Mouse (Mus musculus): ENCODE data around the gene Tigd2. TPM values are rescaled to one million over a fixed set of nuclear protein-coding genes. Genes with fewer than 3 reads are reported as not detected.

Tigd2 gene
- polyA plus RNA-seq, 1 experiment from 2014 or later = 12.0 TPM

DNA sequence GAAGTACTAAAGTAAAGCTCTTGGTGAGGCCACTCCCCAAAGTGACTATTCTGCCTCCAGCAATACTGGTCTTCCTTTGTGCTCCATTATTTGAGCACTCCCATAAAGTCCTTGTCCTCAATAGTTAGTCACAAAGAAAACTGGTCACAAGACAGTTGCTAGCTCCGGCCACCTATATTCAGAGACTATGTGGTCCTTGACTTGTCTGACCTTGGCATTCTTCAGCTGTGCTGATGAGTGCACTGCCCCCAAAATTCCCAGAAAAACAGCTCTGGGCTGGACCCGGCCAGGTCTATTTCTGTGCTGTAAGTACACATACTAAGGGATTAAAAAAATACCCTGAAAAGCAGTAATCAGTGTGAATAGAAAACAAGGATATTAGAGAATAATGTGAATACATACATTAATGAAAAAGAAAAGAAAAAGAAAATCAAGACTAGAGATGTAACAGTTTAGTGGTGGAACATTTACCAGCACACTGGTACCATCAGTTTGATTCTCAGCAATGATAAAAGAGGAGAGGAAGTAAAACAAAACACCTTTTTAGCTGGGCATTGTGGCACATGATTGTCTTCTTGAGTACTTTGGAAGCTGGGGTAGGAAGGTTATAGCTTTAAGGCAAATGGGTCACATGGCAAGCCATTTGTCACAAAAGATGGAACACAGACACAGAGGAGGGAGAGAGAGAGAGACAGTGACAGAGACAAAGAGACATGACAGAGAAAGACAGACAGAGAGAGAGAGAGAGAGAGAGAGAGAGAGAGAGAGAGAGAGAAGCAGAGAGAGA is 12.6 kb upstream of the Tigd2 start:
- Histone ChIP-seq H3K36me3 (no peaks in the 10 kb centered on the region), H3K27me3 (replicated peaks) (no peaks in the 10 kb centered on the region), H3K9me3 (no peaks in the 10 kb centered on the region), H3K4me3 (replicated peaks) (no peak overlapping the region), H3K4me1 (no peaks in the 10 kb centered on the region), H3K9ac (no peak overlapping the region), H3K27ac (no peak overlapping the region), H3K4me2 (no peak overlapping the region)
- WGBS = 53% methylated on average over 2 of the region's 2 CpGs
- no peak for ATAC-seq (ENCODE audit: insufficient read depth, low FRiP score, low read depth)

DNA sequence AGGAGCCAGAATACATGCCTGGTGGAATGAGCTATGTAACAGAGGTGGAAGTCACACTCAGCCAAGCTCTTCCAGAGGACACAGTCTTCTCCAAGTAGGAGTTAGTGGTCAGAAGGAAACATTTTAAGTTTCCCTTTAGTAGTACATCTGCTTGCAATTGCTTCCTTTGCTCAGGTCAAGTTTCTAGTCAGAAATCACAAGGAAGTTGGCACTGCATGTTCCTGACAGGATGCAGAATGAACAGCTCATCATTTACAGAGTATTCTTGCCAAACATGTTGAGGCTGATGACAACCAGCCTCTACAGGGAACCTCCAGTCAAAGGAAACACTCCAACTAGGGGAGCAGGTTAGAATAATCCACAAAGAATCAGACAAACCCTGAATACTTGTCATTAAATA is 11.9 kb upstream of the Tigd2 start:
- Histone ChIP-seq H3K4me3 (replicated peaks) (no peak overlapping the region), H3K27me3 (replicated peaks) (no peaks in the 10 kb centered on the region), H3K4me1 (no peaks in the 10 kb centered on the region), H3K4me2 (no peak overlapping the region), H3K27ac (no peak overlapping the region), H3K9ac (no peak overlapping the region), H3K9me3 (no peaks in the 10 kb centered on the region), H3K36me3 (no peaks in the 10 kb centered on the region)
- no peak for ATAC-seq (ENCODE audit: insufficient read depth, low FRiP score, low read depth)

DNA sequence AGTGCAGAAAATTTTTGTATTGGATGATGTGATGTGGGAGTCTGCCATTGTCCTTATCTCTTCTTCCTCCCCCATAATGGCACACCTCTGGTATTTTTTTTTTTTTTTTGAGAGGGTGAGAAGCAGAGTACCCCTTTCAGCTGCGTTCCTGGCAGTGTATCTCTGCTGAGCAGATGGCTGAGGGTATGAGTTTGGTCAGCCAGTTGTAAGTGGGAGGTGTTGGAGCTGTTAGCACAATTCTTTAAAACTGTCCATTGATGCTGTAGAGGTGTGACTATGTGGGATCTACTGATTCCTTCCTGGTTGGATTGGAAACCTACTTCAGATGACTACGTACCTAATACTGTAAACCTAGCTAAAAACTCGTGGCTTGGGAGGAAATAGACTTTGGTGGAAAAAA is 10.3 kb upstream of the Tigd2 start:
- Histone ChIP-seq H3K9me3 (no peaks in the 10 kb centered on the region), H3K4me3 (replicated peaks) (no peak overlapping the region), H3K27ac (no peak overlapping the region), H3K9ac (no peak overlapping the region), H3K27me3 (replicated peaks) (no peaks in the 10 kb centered on the region), H3K4me2 (no peak overlapping the region), H3K4me1 (no peaks in the 10 kb centered on the region), H3K36me3 (no peaks in the 10 kb centered on the region)
- no peak for ATAC-seq (ENCODE audit: insufficient read depth, low FRiP score, low read depth)
- 70% methylated on average over 3 of the region's 3 CpGs for WGBS

DNA sequence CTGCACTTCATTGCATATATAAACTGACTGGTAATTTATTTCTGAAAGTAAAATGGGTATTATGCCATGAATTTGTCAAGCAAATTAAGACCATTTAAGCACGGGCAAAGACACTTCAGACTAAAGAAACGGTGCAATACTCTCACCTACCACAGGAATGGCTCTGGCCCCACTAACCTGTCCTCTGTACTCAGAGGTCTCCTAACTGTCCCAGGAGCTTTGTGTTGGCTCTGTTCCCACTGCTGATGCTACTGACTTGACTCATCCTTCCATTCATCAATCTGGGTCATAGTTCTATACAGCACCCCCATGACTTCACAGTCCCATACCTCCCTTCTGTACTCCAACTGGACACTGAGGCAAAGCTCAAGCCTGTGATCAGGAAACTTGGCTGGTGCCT is 9.6 kb upstream of the Tigd2 start:
- Histone ChIP-seq H3K9ac (no peak overlapping the region), H3K36me3 (no peaks in the 10 kb centered on the region), H3K4me3 (replicated peaks) (no peak overlapping the region), H3K27me3 (replicated peaks) (no peaks in the 10 kb centered on the region), H3K27ac (no peak overlapping the region), H3K4me2 (no peak overlapping the region), H3K4me1 (no peaks in the 10 kb centered on the region), H3K9me3 (no peaks in the 10 kb centered on the region)
- WGBS = 88% methylated on average over 2 of the region's 2 CpGs
- ATAC-seq (ENCODE audit: insufficient read depth, low FRiP score, low read depth) = no peak

DNA sequence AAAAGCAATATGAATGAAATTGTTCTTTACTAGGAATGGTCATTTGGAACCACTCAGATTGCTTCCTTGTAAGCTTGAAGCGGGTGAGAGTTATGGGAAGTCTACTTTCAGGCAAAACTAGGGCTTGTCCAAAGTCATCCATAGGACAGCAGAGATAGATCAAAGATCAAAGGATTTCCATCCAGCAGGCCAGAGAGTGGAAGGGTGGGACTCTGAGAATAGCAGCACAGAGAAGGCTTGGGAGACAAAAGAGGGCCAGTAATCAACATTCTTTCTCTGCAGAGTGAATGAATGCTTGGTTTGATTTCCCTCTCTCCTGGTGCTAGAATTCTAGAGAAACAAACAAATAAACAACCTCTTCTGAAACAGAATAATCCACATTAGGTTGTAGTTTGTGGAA is 1.1 kb upstream of the Tigd2 start:
- H3K27ac ChIP-seq = no peak overlapping the region
- 88% methylated on average over 1 of the region's 1 CpGs for WGBS
- no peaks in the 10 kb centered on the region for H3K4me1 ChIP-seq
- no peak overlapping the region for H3K9ac ChIP-seq
- no peak for ATAC-seq (ENCODE audit: insufficient read depth, low FRiP score, low read depth)
- no peak overlapping the region for H3K4me2 ChIP-seq
- no peak overlapping the region for H3K4me3 ChIP-seq (replicated peaks)
- H3K9me3 ChIP-seq = no peaks in the 10 kb centered on the region
- H3K27me3 ChIP-seq (replicated peaks) = no peaks in the 10 kb centered on the region
- H3K36me3 ChIP-seq = no peaks in the 10 kb centered on the region

DNA sequence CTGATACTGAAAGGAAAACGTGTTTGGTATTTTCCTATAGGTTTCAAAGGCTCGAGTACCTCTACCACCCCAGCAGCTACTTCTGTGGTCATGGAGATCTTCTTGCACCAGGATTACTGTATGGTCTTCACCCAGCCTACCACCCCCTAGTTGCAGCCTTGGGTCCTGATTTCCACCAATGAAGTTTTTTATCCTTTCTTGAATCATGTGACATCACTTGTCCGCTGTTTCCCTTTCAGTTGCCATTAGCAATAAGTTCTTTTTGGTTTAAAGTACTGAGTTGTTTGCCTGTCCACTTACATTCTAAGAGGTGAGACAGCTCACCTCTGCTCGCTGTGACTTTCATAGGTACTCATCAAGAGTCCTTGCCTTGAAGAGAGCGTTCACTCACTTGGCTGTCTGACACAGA is 633 bp downstream of the Tigd2 start:
- Histone ChIP-seq H3K4me2 (peak overlapping the region; percentile 64), H3K4me3 (replicated peaks) (peak overlapping the region; percentile 92), H3K27ac (peak overlapping the region; percentile 91), H3K9ac (peak overlapping the region; percentile 81), H3K36me3 (no peaks in the 10 kb centered on the region), H3K27me3 (replicated peaks) (no peaks in the 10 kb centered on the region), H3K4me1 (no peaks in the 10 kb centered on the region), H3K9me3 (no peaks in the 10 kb centered on the region)
- 0 out of 2 replicates have a peak, but pooled peaks have one; percentile 23 for ATAC-seq (ENCODE audit: insufficient read depth, low FRiP score, low read depth)
- 24% methylated on average over 5 of the region's 5 CpGs for WGBS

DNA sequence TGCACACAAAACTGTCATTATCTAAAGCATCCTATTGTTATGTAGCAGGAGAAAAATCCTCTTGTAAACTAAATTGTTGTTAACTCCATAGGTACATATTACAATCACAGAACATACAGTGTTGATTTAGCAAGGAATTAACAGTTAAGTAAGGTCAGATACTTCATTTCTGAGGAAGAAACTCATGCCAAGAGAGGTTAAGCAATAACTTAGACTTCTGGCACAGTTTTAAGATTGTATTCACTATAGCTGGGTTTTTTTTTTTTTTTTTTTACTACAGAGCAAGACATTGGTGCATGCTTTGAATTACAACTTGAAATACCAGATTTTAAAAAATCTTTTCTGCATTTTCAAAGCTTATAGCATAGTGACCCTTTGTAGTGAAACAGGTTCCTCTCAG is 24.5 kb downstream of the Tigd2 start:
- ATAC-seq (ENCODE audit: insufficient read depth, low FRiP score, low read depth) = no peak
- Histone ChIP-seq H3K27ac (no peak overlapping the region), H3K27me3 (replicated peaks) (no peaks in the 10 kb centered on the region), H3K9me3 (no peaks in the 10 kb centered on the region), H3K9ac (no peak overlapping the region), H3K4me2 (no peak overlapping the region), H3K36me3 (no peaks in the 10 kb centered on the region), H3K4me3 (replicated peaks) (no peak overlapping the region), H3K4me1 (no peaks in the 10 kb centered on the region)

DNA sequence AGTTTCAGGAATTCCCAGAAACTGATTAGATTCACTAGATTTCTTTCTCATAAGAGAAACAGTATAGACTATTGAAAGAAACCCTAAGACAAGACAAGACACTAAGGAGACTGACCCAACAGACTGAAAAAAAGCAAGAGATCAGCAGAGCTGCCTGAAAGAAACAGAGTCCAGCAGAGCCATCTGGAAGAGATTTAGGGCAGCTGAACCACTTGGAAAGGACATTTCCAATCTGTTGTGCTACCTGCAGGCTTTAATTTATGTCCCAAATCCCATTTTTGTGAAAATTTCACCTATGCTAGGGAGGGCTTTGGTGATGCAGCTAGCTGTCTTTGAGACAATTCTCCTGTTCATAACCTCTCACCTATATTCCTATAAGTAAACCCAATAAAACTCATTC is 25.0 kb downstream of the Tigd2 start:
- ATAC-seq (ENCODE audit: insufficient read depth, low FRiP score, low read depth) = no peak

DNA sequence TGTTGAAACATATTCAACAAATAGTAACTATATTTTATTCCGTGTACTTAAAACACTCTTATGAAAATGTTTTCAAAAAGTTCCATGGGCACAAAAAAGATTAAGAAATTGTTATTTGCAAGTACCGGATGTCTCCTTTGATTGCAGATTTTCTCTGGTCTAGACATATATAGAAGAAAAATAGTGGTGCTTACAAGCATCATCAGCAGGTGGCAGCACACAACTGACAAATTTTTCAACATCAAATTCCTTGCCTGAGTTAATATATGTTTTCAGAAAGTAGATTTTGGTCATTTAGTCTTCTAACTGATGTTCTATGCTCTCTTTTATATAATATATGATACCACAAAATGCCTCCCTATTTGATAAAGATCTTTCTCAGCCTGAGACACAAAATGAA is 41.0 kb downstream of the Tigd2 start:
- Histone ChIP-seq H3K36me3 (no peaks in the 10 kb centered on the region), H3K4me1 (no peaks in the 10 kb centered on the region), H3K27ac (no peak overlapping the region), H3K4me3 (replicated peaks) (no peak overlapping the region), H3K9ac (no peak overlapping the region), H3K4me2 (no peak overlapping the region), H3K27me3 (replicated peaks) (no peaks in the 10 kb centered on the region), H3K9me3 (no peaks in the 10 kb centered on the region)
- no peak for ATAC-seq (ENCODE audit: insufficient read depth, low FRiP score, low read depth)
- WGBS = 29% methylated on average over 2 of the region's 2 CpGs

More for the DNA sequence above, 25.0 kb downstream of the Tigd2 start:
- H3K9ac ChIP-seq = no peak overlapping the region
- no peaks in the 10 kb centered on the region for H3K36me3 ChIP-seq
- no peak overlapping the region for H3K27ac ChIP-seq
- H3K4me1 ChIP-seq = no peaks in the 10 kb centered on the region
- H3K9me3 ChIP-seq = no peaks in the 10 kb centered on the region
- no peaks in the 10 kb centered on the region for H3K27me3 ChIP-seq (replicated peaks)
- no peak overlapping the region for H3K4me3 ChIP-seq (replicated peaks)
- no peak overlapping the region for H3K4me2 ChIP-seq

DNA sequence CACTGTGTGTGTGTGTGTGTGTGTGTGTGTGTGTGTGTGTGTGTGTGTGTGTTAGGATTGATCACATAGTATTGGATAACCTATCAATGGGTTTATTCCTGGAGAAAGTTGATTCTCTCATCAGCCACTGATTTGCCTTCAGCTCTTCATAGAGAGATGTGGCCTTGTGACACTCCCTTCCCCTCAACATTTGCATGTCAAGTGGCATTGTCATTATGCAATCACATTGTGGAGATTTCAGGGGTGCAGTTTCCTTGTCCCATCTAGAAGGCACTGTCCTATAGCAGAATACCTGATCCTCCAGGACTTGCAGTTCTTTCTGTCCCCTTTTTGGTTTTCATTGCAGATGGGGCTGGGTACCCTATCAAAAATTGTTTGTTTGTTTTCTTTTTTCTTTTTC is 41.9 kb downstream of the Tigd2 start:
- Histone ChIP-seq H3K9ac (no peak overlapping the region), H3K9me3 (no peaks in the 10 kb centered on the region), H3K4me3 (replicated peaks) (no peak overlapping the region), H3K27ac (no peak overlapping the region), H3K36me3 (no peaks in the 10 kb centered on the region), H3K4me1 (no peaks in the 10 kb centered on the region), H3K27me3 (replicated peaks) (no peaks in the 10 kb centered on the region), H3K4me2 (no peak overlapping the region)
- no peak for ATAC-seq (ENCODE audit: insufficient read depth, low FRiP score, low read depth)

DNA sequence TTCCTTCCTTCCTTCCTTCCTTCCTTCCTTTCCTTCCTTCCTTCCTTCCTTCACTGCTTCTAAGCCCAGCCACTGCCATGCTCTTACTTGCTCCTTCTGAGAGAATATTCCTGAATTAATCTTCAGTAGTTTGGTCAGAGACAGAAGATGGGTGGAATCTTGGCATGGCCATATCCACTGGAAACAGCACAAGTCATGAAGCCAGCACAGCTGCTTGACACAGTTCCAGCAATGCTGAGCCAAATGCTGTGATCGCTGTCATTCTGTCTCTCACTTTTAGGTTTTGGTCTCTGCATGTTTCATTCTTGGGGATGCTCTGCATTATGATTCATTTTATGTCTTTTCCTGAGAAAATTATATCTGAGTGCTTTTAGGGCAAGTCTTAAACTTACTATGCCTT is 47.2 kb downstream of the Tigd2 start:
- Histone ChIP-seq H3K9me3 (no peaks in the 10 kb centered on the region), H3K36me3 (no peaks in the 10 kb centered on the region), H3K4me2 (no peak overlapping the region), H3K27me3 (replicated peaks) (no peaks in the 10 kb centered on the region), H3K4me3 (replicated peaks) (no peak overlapping the region), H3K27ac (no peak overlapping the region), H3K4me1 (no peaks in the 10 kb centered on the region), H3K9ac (no peak overlapping the region)
- no peak for ATAC-seq (ENCODE audit: insufficient read depth, low FRiP score, low read depth)
- WGBS = 86% methylated on average over 1 of the region's 1 CpGs
